Mouse (Mus musculus) heart, adult 2 months (tissue): ENCODE measurements around the gene Nrxn3. TPM values are rescaled to one million over a fixed set of nuclear protein-coding genes. Genes with fewer than 3 reads are reported as not detected.
A peak's percentile ranks its signal among the peaks of the same experiment; 100 is the strongest.

Source experiments
- DNase-seq, 2 experiments: peaks; one replicate each; pipeline ENCODE4 v3.0.0; 2021
- H3K27ac ChIP-seq: fragments of 200-600 bp; 2 replicates; pipeline ENCODE4 v1.8.1; 2022
- H3K27me3 ChIP-seq: fragments of 200-500 bp; 2 replicates; pipeline ENCODE4 v1.6.1; 2012; ENCODE audit warnings: mild to moderate bottlenecking, low read length, inconsistent platforms, mixed read lengths; ENCODE audit not compliant: control insufficient read depth, insufficient read depth
- H3K36me3 ChIP-seq: fragments of 200-500 bp; 2 replicates; pipeline ENCODE4 v1.6.1; 2012; ENCODE audit warnings: low read length, inconsistent platforms; ENCODE audit not compliant: control insufficient read depth, insufficient read depth
- H3K4me1 ChIP-seq: fragments of 200-500 bp; 2 replicates; pipeline ENCODE4 v1.6.1; 2011; ENCODE audit warnings: low read length; ENCODE audit not compliant: control insufficient read depth, insufficient read depth
- H3K4me3 ChIP-seq: fragments of 200-600 bp; 2 replicates; pipeline ENCODE4 v1.8.1; 2022
- H3K79me2 ChIP-seq: fragments of 200-500 bp; replicated peaks from 2 replicates; pipeline ENCODE4 v1.6.1; 2012; ENCODE audit warnings: mild to moderate bottlenecking, inconsistent platforms, low read length, moderate library complexity, mixed read lengths; ENCODE audit not compliant: control insufficient read depth, insufficient read depth
- H3K9ac ChIP-seq: fragments of 200-500 bp; 2 replicates; pipeline ENCODE4 v1.6.1; 2012; ENCODE audit warnings: low read depth, mild to moderate bottlenecking, control low read depth, inconsistent platforms, low read length, mixed read lengths
- CTCF ChIP-seq: fragments of 200-600 bp; IDR thresholded peaks from 2 replicates; pipeline ENCODE4 v1.8.1; 2022; ENCODE audit warnings: antibody characterized with exemption, mild to moderate bottlenecking, moderate library complexity
- EP300 ChIP-seq: fragments of 200-500 bp; IDR thresholded peaks from 2 replicates; pipeline ENCODE4 v1.6.1; 2011; ENCODE audit warnings: low read depth, low read length, control low read depth; ENCODE audit not compliant: insufficient read depth
- POLR2A ChIP-seq: fragments of 200-500 bp; IDR thresholded peaks from 2 replicates; pipeline ENCODE4 v1.6.1; 2011; ENCODE audit warnings: mild to moderate bottlenecking, low read depth, low read length, control low read depth; ENCODE audit not compliant: insufficient read depth
- WGBS: fragments of 180-500 bp; shearing (Covaris S2); methylation state at CpG from one replicate; pipeline ENCODE4 v1.1.7; 2018; 5-methylcytosine and 5-hydroxymethylcytosine counted together
- intact Hi-C: fragments of 180-260 bp; cut with DNase I; formaldehyde crosslinking; loops from one replicate; pipeline ENCODE4 v1.15.1; 2025
- polyA plus RNA-seq: library from polyadenylated mRNA; depleted of rRNA; stranded (reverse); fragments of >200 nt; gene quantifications from 2 replicates; pipeline ENCODE4 v1.2.3, GENCODE M21; 2012
- total RNA-seq, 2 experiments: library from RNA; stranded (reverse); gene quantifications; 2 replicates each; pipeline ENCODE4 v1.2.3; 2021

Gene Nrxn3
- total and polyA plus RNA-seq, 3 experiments = 0.18 to 0.31 TPM; not detected in 1

GRCm38 (mm10) chr12:89211608-89212007 is 488.9 kb downstream of the Nrxn3 start:
- H3K79me2 ChIP-seq = no peaks in the 10 kb centered on the region
- no peaks in the 10 kb centered on the region for H3K36me3 ChIP-seq
- H3K4me3 ChIP-seq = no peak overlapping the region
- H3K9ac ChIP-seq = no peak overlapping the region
- no peak for DNase-seq
- no peaks in the 10 kb centered on the region for H3K27me3 ChIP-seq
- 17% methylated on average over 2 of the region's 2 CpGs for WGBS
- no peak overlapping the region for H3K27ac ChIP-seq
- TF ChIP-seq CTCF (peak; percentile 46), POLR2A (no peak)
- intact Hi-C loops = loop anchor here (5.0 kb wide), 1 partner anchor 219 kb away; no protein-coding TSS in a partner anchor
- H3K4me1 ChIP-seq = no peaks in the 10 kb centered on the region

GRCm38 (mm10) chr12:89239826-89240225 is 517.1 kb downstream of the Nrxn3 start:
- Histone ChIP-seq H3K4me1 (no peaks in the 10 kb centered on the region), H3K27me3 (no peaks in the 10 kb centered on the region), H3K36me3 (no peaks in the 10 kb centered on the region), H3K9ac (no peak overlapping the region), H3K4me3 (no peak overlapping the region), H3K27ac (no peak overlapping the region), H3K79me2 (no peaks in the 10 kb centered on the region)
- intact Hi-C loops = no loop called here
- 19% methylated on average over 1 of the region's 1 CpGs for WGBS
- DNase-seq = no peak
- no peak for TF ChIP-seq EP300
- TF ChIP-seq POLR2A = no peak
- TF ChIP-seq CTCF = no peak

GRCm38 (mm10) chr12:89241554-89241953 is 518.9 kb downstream of the Nrxn3 start:
- H3K9ac ChIP-seq = no peak overlapping the region
- no peaks in the 10 kb centered on the region for H3K79me2 ChIP-seq
- no peaks in the 10 kb centered on the region for H3K36me3 ChIP-seq
- intact Hi-C loops = no loop called here
- H3K4me3 ChIP-seq = no peak overlapping the region
- no peak for DNase-seq
- no peaks in the 10 kb centered on the region for H3K4me1 ChIP-seq
- H3K27ac ChIP-seq = no peak overlapping the region
- no peaks in the 10 kb centered on the region for H3K27me3 ChIP-seq
- TF ChIP-seq CTCF = no peak
- no peak for TF ChIP-seq EP300
- TF ChIP-seq POLR2A = no peak

- no peak for DNase-seq
- no peaks in the 10 kb centered on the region for H3K27me3 ChIP-seq
- H3K9ac ChIP-seq = no peak overlapping the region
- H3K79me2 ChIP-seq = no peaks in the 10 kb centered on the region
- H3K4me3 ChIP-seq = no peak overlapping the region
- no peak for TF ChIP-seq POLR2A
- TF ChIP-seq EP300 = no peak
- TF ChIP-seq CTCF = no peak
- 20% methylated on average over 1 of the region's 1 CpGs for WGBS
- H3K27ac ChIP-seq = no peak overlapping the region
- intact Hi-C loops = no loop called here
- H3K36me3 ChIP-seq = no peaks in the 10 kb centered on the region
- H3K4me1 ChIP-seq = no peaks in the 10 kb centered on the region
These were observed 519.8 kb downstream of the Nrxn3 start for GRCm38 (mm10) chr12:89242476-89242875.

GRCm38 (mm10) chr12:89255275-89255892 is 532.7 kb downstream of the Nrxn3 start:
- intact Hi-C loops = no loop called here
- no peak for TF ChIP-seq CTCF
- Histone ChIP-seq H3K36me3 (no peaks in the 10 kb centered on the region), H3K27ac (no peak overlapping the region), H3K27me3 (no peaks in the 10 kb centered on the region), H3K4me3 (no peak overlapping the region), H3K79me2 (no peaks in the 10 kb centered on the region), H3K4me1 (no peaks in the 10 kb centered on the region), H3K9ac (no peak overlapping the region)
- no peak for DNase-seq
- 48% methylated on average over 4 of the region's 4 CpGs for WGBS

- TF ChIP-seq CTCF = no peak
- TF ChIP-seq EP300 = no peak
- no peak for TF ChIP-seq POLR2A
- Histone ChIP-seq H3K9ac (no peak overlapping the region), H3K27me3 (no peaks in the 10 kb centered on the region), H3K4me1 (no peaks in the 10 kb centered on the region), H3K36me3 (no peaks in the 10 kb centered on the region), H3K4me3 (no peak overlapping the region), H3K27ac (no peak overlapping the region), H3K79me2 (no peaks in the 10 kb centered on the region)
- intact Hi-C loops = no loop called here
- DNase-seq = no peak
- 83% methylated on average over 3 of the region's 3 CpGs for WGBS
These were observed 536.2 kb downstream of the Nrxn3 start for GRCm38 (mm10) chr12:89258879-89259278.
